Mouse (Mus musculus) bone marrow macrophage, adult 2 months (primary cell): ENCODE results near the gene Grk6. TPM values are rescaled to one million over a fixed set of nuclear protein-coding genes. Genes with fewer than 3 reads are reported as not detected.

Experiments
- H3K27ac ChIP-seq: 2 replicates; pipeline ENCODE4 v1.5.1; 2012; ENCODE audit warnings: low read depth, low read length; ENCODE audit not compliant: insufficient read depth
- H3K4me1 ChIP-seq: 2 replicates; pipeline ENCODE4 v1.6.1; 2012; ENCODE audit warnings: low read length; ENCODE audit not compliant: control insufficient read depth, insufficient read depth
- H3K4me3 ChIP-seq: 2 replicates; pipeline ENCODE4 v1.5.1; 2012; ENCODE audit warnings: mild to moderate bottlenecking, low read length, moderate library complexity; ENCODE audit not compliant: insufficient read depth
- CTCF ChIP-seq: IDR thresholded peaks from 2 replicates; pipeline ENCODE4 v1.5.1; 2012; ENCODE audit warnings: low read depth, mild to moderate bottlenecking, low read length, moderate library complexity
- POLR2A ChIP-seq: IDR thresholded peaks from 2 replicates; pipeline ENCODE4 v1.6.1; 2012; ENCODE audit warnings: mild to moderate bottlenecking, low read depth, low read length, borderline replicate concordance
- polyA plus RNA-seq: library from polyadenylated mRNA; stranded (reverse); fragments of >200 nt; gene quantifications from 2 replicates; pipeline ENCODE4 v1.2.4, GENCODE M21; 2012; ENCODE audit not compliant: missing spikeins, insufficient read depth, insufficient read length

Gene Grk6
- polyA plus RNA-seq, 1 experiment = 43.0 TPM

DNA sequence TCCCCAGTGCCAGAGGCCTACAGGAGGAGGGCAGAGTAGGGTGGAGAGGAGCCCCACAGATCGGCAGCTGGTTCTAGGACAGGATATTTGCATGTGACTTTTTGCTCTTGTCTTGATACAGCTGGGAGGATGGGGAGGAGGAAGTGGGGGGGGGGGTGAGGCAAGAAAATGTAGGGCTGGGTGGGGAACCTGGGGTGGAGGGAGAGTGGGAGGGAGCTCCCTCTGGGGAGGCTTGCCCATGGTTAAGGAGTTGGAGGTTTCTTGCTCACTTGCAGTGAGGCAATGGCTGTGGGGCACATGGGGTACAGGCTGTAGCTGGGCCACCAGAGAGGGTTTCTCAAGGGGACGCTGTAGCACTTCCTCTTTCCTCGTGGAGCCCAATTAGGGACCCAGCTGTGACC, 2.7 kb downstream of the Grk6 start:
- TF ChIP-seq POLR2A = no peak
- TF ChIP-seq CTCF = no peak
- peak overlapping the region; percentile 40 for H3K27ac ChIP-seq
- H3K4me1 ChIP-seq = peaks cover 20% of the 10 kb centered on the region
- H3K4me3 ChIP-seq = no peak overlapping the region

DNA sequence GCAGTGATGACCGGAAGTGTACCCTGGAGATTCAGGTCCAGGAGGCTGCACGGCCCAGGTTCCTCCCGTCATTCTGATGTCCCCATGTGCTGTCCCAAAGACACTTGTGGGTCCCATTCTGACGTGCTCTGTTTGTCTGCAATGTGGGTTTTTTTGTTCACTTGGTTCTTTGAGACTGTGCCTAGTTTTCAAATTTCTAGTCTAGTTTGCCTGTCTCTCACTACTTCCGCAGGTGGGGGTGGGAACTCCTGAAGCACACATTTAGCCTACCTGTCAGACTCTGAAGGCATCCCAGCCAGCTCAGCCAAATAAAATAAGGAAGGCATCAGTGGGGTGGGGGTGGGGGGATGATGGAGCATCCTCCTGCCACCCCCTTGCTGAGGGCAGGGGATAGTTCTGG, 3.3 kb downstream of the Grk6 start:
- Histone ChIP-seq H3K27ac (no peak overlapping the region), H3K4me3 (no peak overlapping the region), H3K4me1 (peaks cover 20% of the 10 kb centered on the region)
- TF ChIP-seq CTCF (no peak), POLR2A (no peak)

DNA sequence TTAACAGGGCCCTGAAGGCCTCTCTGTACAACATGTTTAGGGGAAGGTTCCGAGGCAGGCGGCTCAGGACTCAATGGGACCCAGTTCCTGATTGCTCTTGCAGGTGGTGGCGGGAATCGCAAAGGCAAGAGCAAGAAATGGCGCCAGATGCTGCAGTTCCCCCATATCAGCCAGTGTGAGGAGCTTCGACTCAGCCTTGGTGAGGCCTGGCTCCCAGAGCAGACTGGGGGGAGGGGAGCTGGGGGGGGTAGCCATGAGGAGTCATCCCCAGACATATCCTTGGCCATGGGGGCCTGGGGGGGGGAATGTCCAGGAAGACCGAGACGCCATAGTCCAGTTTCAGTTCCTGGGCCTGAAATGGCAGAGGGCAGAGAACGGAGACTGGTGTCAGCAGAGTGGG, 4.3 kb downstream of the Grk6 start:
- H3K4me1 ChIP-seq = peaks cover 15% of the 10 kb centered on the region

DNA sequence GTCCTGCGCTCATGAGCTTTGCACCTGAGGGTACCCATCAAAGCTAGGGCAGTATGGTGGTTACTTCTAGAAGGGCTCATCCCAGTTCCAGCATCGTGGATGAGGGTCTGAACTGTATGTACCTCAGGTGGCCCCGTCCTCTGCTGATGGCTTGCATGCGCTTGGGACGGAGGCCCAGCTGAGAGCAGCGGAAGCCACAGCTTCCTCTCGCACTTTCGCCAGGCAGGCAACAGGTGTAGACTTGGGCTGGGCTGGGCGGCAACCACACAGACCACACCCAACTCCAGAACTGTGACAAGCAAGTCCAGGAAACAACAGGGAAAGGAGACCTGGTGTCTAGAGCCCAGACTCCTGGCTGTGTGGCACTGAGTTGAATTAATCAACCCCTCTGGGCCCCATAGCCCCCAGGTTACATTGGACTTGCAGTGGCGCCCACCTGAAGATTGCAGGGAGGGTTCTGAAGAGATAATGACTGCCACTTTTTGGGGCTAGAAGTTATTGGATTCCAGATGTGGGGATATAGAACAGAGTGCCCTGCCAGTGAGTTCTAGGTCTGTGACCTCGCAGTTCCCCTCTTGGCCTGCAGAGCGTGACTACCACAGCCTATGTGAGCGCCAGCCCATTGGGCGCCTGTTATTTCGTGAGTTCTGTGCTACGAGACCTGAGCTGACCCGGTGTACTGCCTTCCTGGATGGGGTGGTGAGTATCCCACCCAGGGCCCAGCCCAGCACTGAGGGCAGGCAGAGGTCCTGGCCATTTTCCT, 5.0 kb downstream of the Grk6 start:
- no peak for TF ChIP-seq CTCF
- TF ChIP-seq POLR2A = no peak
- Histone ChIP-seq H3K27ac (no peak overlapping the region), H3K4me1 (peaks cover 15% of the 10 kb centered on the region), H3K4me3 (no peak overlapping the region)

More for the DNA sequence above, 4.3 kb downstream of the Grk6 start:
- TF ChIP-seq POLR2A (no peak), CTCF (no peak)
- no peak overlapping the region for H3K4me3 ChIP-seq
- H3K27ac ChIP-seq = no peak overlapping the region

DNA sequence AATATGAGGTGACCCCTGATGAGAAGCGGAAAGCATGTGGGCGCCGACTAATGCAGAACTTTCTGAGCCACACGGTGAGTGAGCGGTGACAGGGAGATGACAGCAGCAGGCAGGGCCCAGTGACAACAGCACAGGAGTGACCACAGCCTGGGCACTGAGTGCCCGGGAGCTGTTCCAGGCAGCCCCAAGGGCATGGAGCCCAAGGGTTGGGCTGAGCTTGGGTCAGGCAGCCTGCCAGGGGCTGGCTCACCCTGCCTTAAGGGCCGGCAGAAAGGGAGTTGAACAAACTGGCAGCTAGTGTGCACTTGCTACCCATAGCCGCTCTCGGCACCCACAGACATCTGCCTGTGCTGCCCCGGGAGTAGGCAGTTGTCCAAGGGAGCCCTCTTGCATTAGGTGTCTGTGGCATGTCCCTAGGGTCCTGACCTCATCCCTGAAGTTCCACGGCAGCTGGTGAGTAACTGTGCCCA, 5.7 kb downstream of the Grk6 start:
- no peak for TF ChIP-seq POLR2A
- TF ChIP-seq CTCF = no peak
- Histone ChIP-seq H3K4me1 (peaks cover 15% of the 10 kb centered on the region), H3K4me3 (no peak overlapping the region), H3K27ac (no peak overlapping the region)

DNA sequence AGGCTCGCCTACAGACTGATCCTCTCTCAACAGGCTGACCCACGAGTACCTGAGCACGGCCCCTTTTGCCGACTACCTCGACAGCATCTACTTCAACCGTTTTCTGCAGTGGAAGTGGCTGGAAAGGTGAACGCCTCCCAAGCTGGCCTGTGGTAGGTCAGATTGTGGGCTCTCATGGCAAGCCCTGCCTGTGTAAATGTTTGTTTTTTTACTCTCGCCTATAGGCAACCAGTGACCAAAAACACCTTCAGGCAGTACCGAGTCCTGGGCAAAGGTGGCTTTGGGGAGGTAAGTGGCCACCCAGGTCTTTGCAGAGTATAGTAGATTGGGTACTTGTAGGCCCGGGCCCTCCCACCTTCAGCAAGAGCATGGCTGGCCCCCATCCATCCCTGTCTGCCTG, 6.4 kb downstream of the Grk6 start:
- Histone ChIP-seq H3K27ac (no peak overlapping the region), H3K4me3 (no peak overlapping the region), H3K4me1 (peaks cover 14% of the 10 kb centered on the region)
- TF ChIP-seq POLR2A (no peak), CTCF (no peak)

DNA sequence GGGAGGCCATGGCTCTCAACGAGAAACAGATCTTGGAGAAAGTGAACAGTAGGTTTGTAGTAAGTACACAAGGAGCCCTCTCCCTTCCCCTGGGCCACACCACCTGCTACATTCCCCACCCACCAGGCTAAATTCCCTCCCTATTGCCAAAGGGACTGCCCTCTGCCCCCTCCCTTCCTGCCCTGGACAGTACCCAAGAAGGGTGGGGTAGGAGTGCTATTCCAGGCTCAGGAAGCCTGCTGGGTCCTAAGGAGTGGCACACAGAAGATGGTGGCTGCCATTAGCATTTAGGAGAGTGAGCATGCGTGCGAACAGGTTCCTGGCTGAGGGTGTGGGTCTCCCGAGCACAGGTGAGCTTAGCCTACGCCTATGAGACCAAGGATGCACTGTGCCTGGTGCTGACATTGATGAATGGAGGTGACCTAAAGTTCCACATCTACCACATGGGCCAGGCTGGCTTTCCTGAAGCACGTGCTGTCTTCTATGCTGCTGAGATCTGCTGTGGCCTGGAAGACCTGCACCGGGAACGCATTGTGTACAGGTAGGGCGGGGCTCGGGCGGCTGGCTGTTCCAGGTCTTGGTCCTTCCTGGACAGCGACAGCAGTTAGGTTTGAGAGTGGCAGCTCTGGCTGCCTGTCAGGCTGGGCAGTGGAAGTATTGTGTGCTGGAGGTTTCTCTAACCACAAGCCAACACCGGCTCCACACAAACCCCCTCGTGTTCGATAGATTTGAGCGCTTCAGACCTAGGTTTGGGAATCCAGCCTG, 7.1 kb downstream of the Grk6 start:
- Histone ChIP-seq H3K4me3 (no peak overlapping the region), H3K27ac (no peak overlapping the region), H3K4me1 (peaks cover 7% of the 10 kb centered on the region)
- no peak for TF ChIP-seq CTCF
- no peak for TF ChIP-seq POLR2A

DNA sequence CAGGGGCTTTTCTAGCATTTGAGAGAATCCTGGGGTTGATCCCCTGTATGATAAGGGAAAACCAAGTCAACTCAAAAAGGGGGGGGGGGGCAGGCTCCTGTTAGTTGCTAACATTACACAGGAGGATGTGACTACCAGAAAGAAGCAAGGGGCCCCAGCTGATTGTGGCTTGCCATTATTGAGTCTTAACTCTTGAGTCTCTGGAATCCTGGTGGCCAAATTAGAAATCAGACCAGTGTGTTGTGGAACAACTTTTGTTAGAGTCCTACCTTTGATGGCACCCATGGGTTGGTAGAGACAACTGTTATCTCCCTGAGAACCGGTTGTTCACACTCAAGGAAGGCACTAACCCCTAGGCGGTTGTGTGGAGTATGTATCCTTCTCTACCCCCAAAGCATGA, 18.1 kb downstream of the Grk6 start:
- TF ChIP-seq CTCF = no peak
- no peak for TF ChIP-seq POLR2A
- Histone ChIP-seq H3K27ac (no peak overlapping the region), H3K4me3 (no peak overlapping the region), H3K4me1 (peaks cover 5% of the 10 kb centered on the region; the same call in 1 of the 2 replicates)

DNA sequence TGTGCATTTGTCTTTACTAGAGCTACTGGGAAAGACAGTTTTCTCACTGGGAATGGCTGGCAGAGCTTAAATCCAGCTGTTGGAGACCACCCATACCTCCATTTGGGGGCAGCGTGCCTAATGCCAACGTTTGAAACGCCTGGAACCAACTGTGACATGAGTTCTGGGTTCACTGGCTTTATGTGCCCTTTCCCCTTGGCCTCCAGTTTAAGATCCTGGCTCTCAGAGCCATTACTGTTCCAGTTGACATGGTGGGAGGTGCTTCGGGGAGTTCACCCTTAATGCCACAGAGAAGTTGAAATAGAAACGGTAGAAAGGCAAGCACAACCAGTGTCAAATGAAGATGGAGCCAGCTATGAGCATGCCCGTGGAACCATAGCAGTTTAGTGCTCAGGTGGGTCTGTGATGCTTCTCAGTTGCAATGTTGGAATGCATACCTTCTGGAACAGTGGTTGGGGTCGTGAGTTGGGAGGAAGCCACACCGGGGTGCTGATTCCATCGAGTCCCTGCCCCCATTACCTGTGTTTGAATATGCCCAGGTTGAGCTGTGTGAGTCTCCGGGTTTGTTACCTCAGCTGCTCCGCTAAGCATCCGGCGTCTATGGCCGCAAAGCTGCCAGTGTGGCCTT, 18.6 kb downstream of the Grk6 start:
- no peak for TF ChIP-seq CTCF
- TF ChIP-seq POLR2A = no peak
- Histone ChIP-seq H3K27ac (no peak overlapping the region), H3K4me1 (peaks cover 5% of the 10 kb centered on the region; the same call in 1 of the 2 replicates), H3K4me3 (peak overlapping the region; percentile 49; the same call in 1 of the 2 replicates)
